Mouse (Mus musculus): ENCODE data around the gene Tnfrsf19. TPM values are rescaled to one million over a fixed set of nuclear protein-coding genes. Genes with fewer than 3 reads are reported as not detected.

Gene Tnfrsf19
- total RNA-seq (2015), result not detected in 2 replicates
- total RNA-seq (2017), result 0.12 and 0.14 TPM in 2 replicates

GRCm38 (mm10) chr14:61046091-61046681, at the start of gene Tnfrsf19:
TSS of gene Tnfrsf19 (minus strand) at chr14:61046490.
- ATAC-seq (replicated peaks; ENCODE audit: poor library complexity), result peak; percentile 64

GRCm38 (mm10) chr14:61092073-61092472, 45.8 kb upstream of the Tnfrsf19 start:
- ATAC-seq (replicated peaks; ENCODE audit: poor library complexity), result no peak

- ATAC-seq (replicated peaks; ENCODE audit: poor library complexity), result no peak
Observed at GRCm38 (mm10) chr14:61090955-61091354, 44.7 kb upstream of the Tnfrsf19 start.

- no peak for ATAC-seq (replicated peaks; ENCODE audit: poor library complexity)
Observed at GRCm38 (mm10) chr14:61088187-61088586, 41.9 kb upstream of the Tnfrsf19 start.

- no peak for ATAC-seq (replicated peaks; ENCODE audit: poor library complexity)
Observed at GRCm38 (mm10) chr14:61085325-61085724, 39.0 kb upstream of the Tnfrsf19 start.

- no peak for ATAC-seq (replicated peaks; ENCODE audit: poor library complexity)
Observed at GRCm38 (mm10) chr14:61069555-61069954, 23.3 kb upstream of the Tnfrsf19 start.

- no peak for ATAC-seq (replicated peaks; ENCODE audit: poor library complexity)
Observed at GRCm38 (mm10) chr14:61061729-61062128, 15.4 kb upstream of the Tnfrsf19 start.

- ATAC-seq (replicated peaks; ENCODE audit: poor library complexity), result no peak
Observed at GRCm38 (mm10) chr14:61059316-61059945, 13.1 kb upstream of the Tnfrsf19 start.

- no peak for ATAC-seq (replicated peaks; ENCODE audit: poor library complexity)
Observed at GRCm38 (mm10) chr14:61056962-61057361, 10.7 kb upstream of the Tnfrsf19 start.

- no peak for ATAC-seq (replicated peaks; ENCODE audit: poor library complexity)
Observed at GRCm38 (mm10) chr14:61056445-61056844, 10.2 kb upstream of the Tnfrsf19 start.

- no peak for ATAC-seq (replicated peaks; ENCODE audit: poor library complexity)
Observed at GRCm38 (mm10) chr14:61055864-61056263, 9.6 kb upstream of the Tnfrsf19 start.

- ATAC-seq (replicated peaks; ENCODE audit: poor library complexity), result 0 out of 2 replicates have a peak, but pooled peaks have one; percentile 31
Observed at GRCm38 (mm10) chr14:61052163-61052562, 5.9 kb upstream of the Tnfrsf19 start.

- no peak for ATAC-seq (replicated peaks; ENCODE audit: poor library complexity)
Observed at GRCm38 (mm10) chr14:61045446-61046090, 722 bp downstream of the Tnfrsf19 start.

- no peak for ATAC-seq (replicated peaks; ENCODE audit: poor library complexity)
Observed at GRCm38 (mm10) chr14:61044316-61044715, 2.0 kb downstream of the Tnfrsf19 start.

- no peak for ATAC-seq (replicated peaks; ENCODE audit: poor library complexity)
Observed at GRCm38 (mm10) chr14:61043511-61044310, 2.6 kb downstream of the Tnfrsf19 start.

GRCm38 (mm10) chr14:61042291-61042690, 4.0 kb downstream of the Tnfrsf19 start:
- no peak for ATAC-seq (replicated peaks; ENCODE audit: poor library complexity)

GRCm38 (mm10) chr14:61040236-61040635, 6.1 kb downstream of the Tnfrsf19 start:
- ATAC-seq (replicated peaks; ENCODE audit: poor library complexity), result no peak

GRCm38 (mm10) chr14:61038082-61038472, 8.2 kb downstream of the Tnfrsf19 start:
- no peak for ATAC-seq (replicated peaks; ENCODE audit: poor library complexity)

GRCm38 (mm10) chr14:61037321-61038081, 8.8 kb downstream of the Tnfrsf19 start:
- ATAC-seq (replicated peaks; ENCODE audit: poor library complexity), result peak; percentile 60

GRCm38 (mm10) chr14:61030366-61030765, 15.9 kb downstream of the Tnfrsf19 start:
- no peak for ATAC-seq (replicated peaks; ENCODE audit: poor library complexity)

GRCm38 (mm10) chr14:61024006-61024405, 22.3 kb downstream of the Tnfrsf19 start:
- ATAC-seq (replicated peaks; ENCODE audit: poor library complexity), result no peak

Measured in megakaryocyte progenitor cell, adult 5-6 weeks (primary cell).